Mouse (Mus musculus): ENCODE data around the gene Nr1i3.

- no peak for TF ChIP-seq CTCF (IDR thresholded peaks at IDR 0.05; ENCODE audit: extremely low read depth, insufficient read depth, insufficient read length, insufficient replicate concordance)
- TF ChIP-seq POLR2A (IDR thresholded peaks at IDR 0.05; ENCODE audit: low read depth, low read length): no peak
Measured at GRCm38 (mm10) chr1:171235791-171236190, 22.0 kb downstream of the Nr1i3 start.
